Mouse (Mus musculus) lung, postnatal 10 days (tissue): Measurements from ENCODE around the gene A530032D15Rik.
"Not testable (repeated sequence)": the region's sequence is repeated elsewhere in the genome, so short reads cannot be mapped to it uniquely, and the experiment has no call there.

Experiments
- DNase-seq: peaks from one replicate; pipeline ENCODE4 v3.0.0; 2021

Gene A530032D15Rik

DNA sequence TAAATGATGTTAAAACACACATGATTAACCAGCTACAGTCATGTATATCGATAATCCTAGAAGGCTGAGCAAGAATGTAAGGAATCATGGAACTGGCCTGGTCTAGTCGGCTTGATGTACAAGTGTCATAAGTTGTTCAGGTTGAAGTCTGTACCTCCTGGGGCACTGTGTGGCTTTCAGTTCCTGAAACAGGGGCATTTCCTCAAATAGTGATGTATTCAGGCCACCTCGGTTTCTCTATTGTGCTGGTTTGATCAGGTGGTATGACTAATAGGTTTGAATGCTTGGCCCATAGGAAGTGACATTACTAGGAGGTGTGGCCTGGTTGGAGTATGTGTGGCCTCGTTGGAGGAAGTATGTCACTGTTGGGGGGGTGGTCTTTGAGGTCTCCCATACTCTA lies 75.3 kb downstream of the A530032D15Rik start:
- not testable (repeated sequence) for DNase-seq

DNA sequence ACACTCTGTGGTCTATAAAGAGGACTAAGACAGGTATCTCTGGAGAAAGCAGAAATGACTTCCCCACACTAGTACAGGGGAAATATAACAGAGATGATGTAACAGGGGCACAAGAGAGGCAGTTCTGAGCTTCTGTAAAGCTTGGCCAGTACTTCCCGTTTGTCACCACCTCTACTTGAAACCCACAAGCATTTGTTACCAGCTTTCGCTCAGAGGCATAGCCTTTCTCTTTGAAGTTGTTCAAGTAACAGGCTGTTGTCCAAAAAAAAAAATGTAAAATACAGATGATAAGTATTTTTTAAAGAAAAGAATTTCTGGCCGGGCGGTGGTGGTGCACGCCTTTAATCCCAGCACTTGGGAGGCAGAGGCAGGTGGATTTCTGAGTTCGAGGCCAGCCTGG lies 76.0 kb downstream of the A530032D15Rik start:
- not testable (repeated sequence) for DNase-seq
